Mouse (Mus musculus): ENCODE results near the gene Mier2. TPM values are rescaled to one million over a fixed set of nuclear protein-coding genes. Genes with fewer than 3 reads are reported as not detected.

Gene Mier2
- polyA plus RNA-seq, 1 experiment, result 215 TPM

DNA sequence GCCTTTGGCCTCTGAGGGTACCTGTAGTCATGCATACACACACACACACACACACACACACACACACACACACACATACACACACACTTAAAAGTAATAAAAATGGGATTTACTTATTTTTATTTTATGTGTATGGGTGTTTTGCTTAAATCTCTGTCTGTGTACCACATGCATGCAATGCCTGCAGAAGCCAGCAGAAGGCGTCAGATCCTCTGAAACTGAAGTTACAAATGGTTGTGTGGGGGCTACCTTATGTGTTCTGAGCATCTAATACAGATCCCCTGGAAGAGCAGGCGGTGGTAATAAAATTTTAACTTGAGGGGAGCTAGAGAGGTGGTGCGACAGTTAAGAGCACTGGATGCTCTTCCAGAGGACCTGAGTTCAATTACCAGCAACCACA, 26.9 kb downstream of the Mier2 start:
- no peak overlapping the region for H3K4me3 ChIP-seq (ENCODE audit: control insufficient read depth, insufficient read depth, low read length)
- DNase-seq, result no peak
- peaks cover 8% of the 10 kb centered on the region for H3K4me1 ChIP-seq (replicated peaks; ENCODE audit: control insufficient read depth, insufficient read depth, low read length)
- no peak overlapping the region for H3K27ac ChIP-seq (ENCODE audit: control insufficient read depth, insufficient read depth, low read length)
- TF ChIP-seq POLR2A (IDR thresholded peaks at IDR 0.05; ENCODE audit: control insufficient read depth, extremely low read depth, insufficient read depth, low read length, poor library complexity), result no peak
- no peak for TF ChIP-seq CTCF (IDR thresholded peaks at IDR 0.05; ENCODE audit: borderline replicate concordance, control insufficient read depth, extremely low read depth, insufficient read depth, low read length, poor library complexity)
- WGBS, result 91% methylated on average over 3 of the region's 3 CpGs
- no peaks in the 10 kb centered on the region for H3K36me3 ChIP-seq (ENCODE audit: control insufficient read depth, insufficient read depth, low read length)
- no peaks in the 10 kb centered on the region for H3K27me3 ChIP-seq (ENCODE audit: control insufficient read depth, insufficient read depth, low read length)

DNA sequence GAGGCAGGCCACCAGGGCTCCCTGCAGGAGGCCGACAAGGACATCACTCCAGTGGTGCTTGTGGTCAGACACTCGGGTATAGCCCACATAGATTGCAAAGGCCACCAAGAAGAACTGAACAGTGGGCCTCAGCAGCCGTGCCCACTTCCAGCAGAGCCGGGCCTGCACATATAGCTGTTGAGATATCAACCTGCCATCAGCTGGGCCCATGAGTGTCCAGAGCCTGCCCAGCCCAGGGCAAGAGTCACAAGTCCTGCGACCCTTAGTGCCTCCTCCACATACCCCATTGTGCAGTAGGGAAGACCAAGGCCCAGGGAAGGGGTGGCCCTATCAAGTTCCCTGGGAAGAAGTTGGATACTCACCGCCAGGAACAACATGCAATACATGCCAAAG, 27.6 kb downstream of the Mier2 start:
- no peaks in the 10 kb centered on the region for H3K27me3 ChIP-seq (ENCODE audit: control insufficient read depth, insufficient read depth, low read length)
- DNase-seq, result no peak
- peaks cover 2% of the 10 kb centered on the region; the same call in 1 of the 2 replicates for H3K4me1 ChIP-seq (replicated peaks; ENCODE audit: control insufficient read depth, insufficient read depth, low read length)
- WGBS, result 92% methylated on average over 6 of the region's 6 CpGs
- no peak overlapping the region for H3K4me3 ChIP-seq (ENCODE audit: control insufficient read depth, insufficient read depth, low read length)
- no peak overlapping the region for H3K27ac ChIP-seq (ENCODE audit: control insufficient read depth, insufficient read depth, low read length)
- no peak for TF ChIP-seq CTCF (IDR thresholded peaks at IDR 0.05; ENCODE audit: borderline replicate concordance, control insufficient read depth, extremely low read depth, insufficient read depth, low read length, poor library complexity)
- no peaks in the 10 kb centered on the region for H3K36me3 ChIP-seq (ENCODE audit: control insufficient read depth, insufficient read depth, low read length)

DNA sequence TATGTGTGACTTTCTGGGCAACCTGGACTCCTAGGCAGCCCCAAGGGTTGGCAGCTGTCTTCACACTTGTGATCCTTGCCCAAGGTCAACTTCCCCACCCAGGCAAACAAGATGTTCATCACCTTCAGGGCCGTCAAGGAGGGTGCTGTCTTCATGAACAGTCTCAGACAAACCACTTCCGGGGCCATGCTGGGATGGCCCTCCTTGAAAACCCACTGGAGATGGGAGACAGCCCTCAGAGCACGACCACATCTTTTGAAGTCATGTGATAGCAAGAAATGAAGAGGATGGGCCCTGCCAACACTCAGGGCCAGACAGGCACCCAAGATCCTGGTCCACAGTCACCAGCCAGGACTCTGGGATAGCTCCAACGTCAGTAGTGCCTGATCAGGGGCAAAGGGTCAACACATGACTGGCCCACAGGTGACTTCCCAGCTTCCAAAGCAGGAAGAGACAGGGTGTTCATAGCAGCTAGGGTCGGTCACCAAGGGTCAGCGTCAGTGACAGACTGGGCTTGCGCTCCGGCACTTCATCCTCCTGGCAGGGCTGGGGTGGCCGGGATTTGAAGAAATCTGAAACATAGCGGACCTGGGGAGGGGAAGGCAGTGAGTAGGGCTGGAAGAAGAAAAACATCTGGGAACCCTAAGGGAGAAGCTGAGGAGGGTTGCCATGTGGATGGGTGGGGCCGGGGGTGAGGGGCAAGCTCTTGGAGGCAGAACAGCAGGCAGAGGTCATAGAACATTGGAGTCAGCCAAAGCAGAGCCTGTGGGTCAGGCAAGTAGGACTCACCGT, 28.1 kb downstream of the Mier2 start:
- Histone ChIP-seq H3K27me3 (ENCODE audit: control insufficient read depth, insufficient read depth, low read length) (no peaks in the 10 kb centered on the region), H3K27ac (ENCODE audit: control insufficient read depth, insufficient read depth, low read length) (no peak overlapping the region), H3K4me3 (ENCODE audit: control insufficient read depth, insufficient read depth, low read length) (no peak overlapping the region), H3K36me3 (ENCODE audit: control insufficient read depth, insufficient read depth, low read length) (no peaks in the 10 kb centered on the region), H3K4me1 (replicated peaks; ENCODE audit: control insufficient read depth, insufficient read depth, low read length) (no peaks in the 10 kb centered on the region)
- DNase-seq, result no peak
- WGBS, result 92% methylated on average over 12 of the region's 12 CpGs
- TF ChIP-seq POLR2A (IDR thresholded peaks at IDR 0.05; ENCODE audit: control insufficient read depth, extremely low read depth, insufficient read depth, low read length, poor library complexity), result no peak
- TF ChIP-seq CTCF (IDR thresholded peaks at IDR 0.05; ENCODE audit: borderline replicate concordance, control insufficient read depth, extremely low read depth, insufficient read depth, low read length, poor library complexity), result no peak

DNA sequence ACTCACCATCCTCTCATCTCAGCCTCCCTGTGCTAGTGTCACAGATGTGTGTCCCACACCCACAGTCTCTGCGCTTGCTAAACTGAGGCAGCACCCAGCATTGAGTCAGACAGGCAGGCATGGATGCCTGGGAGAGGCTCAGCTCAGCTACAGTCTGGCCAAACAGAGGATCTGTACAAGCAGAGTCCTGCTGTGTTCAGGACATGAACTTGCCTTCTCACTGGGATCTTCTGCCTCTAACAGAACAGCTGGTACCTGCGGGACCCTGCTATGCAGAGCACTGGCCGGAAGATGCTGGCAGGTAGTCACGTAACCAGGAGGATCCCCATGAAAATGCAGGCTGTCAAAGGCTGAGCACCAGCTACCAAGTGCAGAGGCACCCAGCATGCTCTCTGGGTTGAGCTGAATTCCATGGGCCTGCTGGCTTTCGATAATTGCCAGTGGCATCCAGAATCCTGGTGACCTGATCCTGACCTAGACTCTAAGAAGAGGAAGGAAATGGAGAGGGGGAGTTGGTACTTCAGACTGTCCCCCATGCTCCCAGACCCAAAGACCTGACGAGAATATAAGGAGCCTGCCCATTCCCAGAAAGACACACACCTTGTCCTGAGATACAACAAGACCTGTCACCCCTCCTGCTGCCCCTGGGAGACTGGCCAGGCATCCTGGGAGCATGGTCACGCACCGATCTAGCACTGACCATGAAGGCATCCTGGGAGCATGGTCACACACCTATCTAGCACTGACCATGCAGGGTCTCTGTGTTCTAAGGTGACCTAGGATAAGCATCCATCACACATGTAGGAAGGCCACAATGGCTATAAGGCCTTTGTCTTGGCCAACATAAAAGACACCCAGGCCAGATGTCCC, 29.3 kb downstream of the Mier2 start:
- H3K4me3 ChIP-seq (ENCODE audit: control insufficient read depth, insufficient read depth, low read length), result no peak overlapping the region
- no peaks in the 10 kb centered on the region for H3K36me3 ChIP-seq (ENCODE audit: control insufficient read depth, insufficient read depth, low read length)
- H3K4me1 ChIP-seq (replicated peaks; ENCODE audit: control insufficient read depth, insufficient read depth, low read length), result no peaks in the 10 kb centered on the region
- no peak for DNase-seq
- WGBS, result 97% methylated on average over 8 of the region's 8 CpGs
- no peak for TF ChIP-seq CTCF (IDR thresholded peaks at IDR 0.05; ENCODE audit: borderline replicate concordance, control insufficient read depth, extremely low read depth, insufficient read depth, low read length, poor library complexity)
- no peak for TF ChIP-seq POLR2A (IDR thresholded peaks at IDR 0.05; ENCODE audit: control insufficient read depth, extremely low read depth, insufficient read depth, low read length, poor library complexity)
- H3K27me3 ChIP-seq (ENCODE audit: control insufficient read depth, insufficient read depth, low read length), result no peaks in the 10 kb centered on the region
- no peak overlapping the region for H3K27ac ChIP-seq (ENCODE audit: control insufficient read depth, insufficient read depth, low read length)

DNA sequence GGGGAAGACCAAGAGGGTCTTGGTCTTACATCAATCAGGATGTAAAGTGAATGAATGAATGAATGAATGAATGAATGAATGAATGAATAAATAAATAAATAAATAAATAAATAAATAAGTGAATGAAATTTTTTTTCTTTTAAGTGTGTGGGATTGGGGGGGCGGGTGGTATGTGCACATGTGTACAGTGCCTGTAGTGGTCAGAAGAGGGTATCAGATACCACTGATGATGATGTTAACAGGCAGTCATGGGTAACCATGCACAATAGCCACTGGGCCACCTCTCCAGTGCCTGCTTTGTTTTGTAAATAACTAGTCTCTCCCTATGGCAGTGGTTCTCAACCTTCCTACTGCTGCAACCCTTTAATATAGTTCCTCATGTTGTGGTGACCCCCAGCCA, 30.6 kb downstream of the Mier2 start:
- no peak overlapping the region for H3K27ac ChIP-seq (ENCODE audit: control insufficient read depth, insufficient read depth, low read length)
- no peaks in the 10 kb centered on the region for H3K36me3 ChIP-seq (ENCODE audit: control insufficient read depth, insufficient read depth, low read length)
- WGBS, result 96% methylated on average over 1 of the region's 1 CpGs
- no peak overlapping the region for H3K4me3 ChIP-seq (ENCODE audit: control insufficient read depth, insufficient read depth, low read length)
- TF ChIP-seq CTCF (IDR thresholded peaks at IDR 0.05; ENCODE audit: borderline replicate concordance, control insufficient read depth, extremely low read depth, insufficient read depth, low read length, poor library complexity), result no peak
- no peak for TF ChIP-seq POLR2A (IDR thresholded peaks at IDR 0.05; ENCODE audit: control insufficient read depth, extremely low read depth, insufficient read depth, low read length, poor library complexity)
- DNase-seq, result no peak
- no peaks in the 10 kb centered on the region for H3K4me1 ChIP-seq (replicated peaks; ENCODE audit: control insufficient read depth, insufficient read depth, low read length)
- no peaks in the 10 kb centered on the region for H3K27me3 ChIP-seq (ENCODE audit: control insufficient read depth, insufficient read depth, low read length)

DNA sequence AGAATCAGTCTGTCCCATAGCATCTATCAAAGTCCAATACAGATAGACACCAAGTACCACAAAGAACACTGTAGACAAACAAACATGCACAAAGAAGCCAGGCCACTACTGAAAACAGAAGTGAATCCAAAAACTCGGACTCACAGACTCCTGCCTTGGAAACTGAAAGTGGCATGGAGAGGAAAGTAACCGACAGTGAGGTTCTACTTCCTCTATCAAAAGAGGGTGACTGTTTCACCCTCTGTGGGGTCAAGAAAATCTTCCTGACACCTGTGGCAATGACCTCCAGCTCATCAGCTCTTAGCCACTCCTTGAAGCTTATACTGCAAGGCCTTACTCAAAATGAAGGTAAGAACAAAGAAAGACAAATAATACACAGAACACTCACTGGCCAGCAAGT, 48.3 kb downstream of the Mier2 start:
- WGBS, result 7% methylated on average over 2 of the region's 2 CpGs

More for the DNA sequence above, 48.3 kb downstream of the Mier2 start:
- TF ChIP-seq CTCF (IDR thresholded peaks at IDR 0.05; ENCODE audit: borderline replicate concordance, control insufficient read depth, extremely low read depth, insufficient read depth, low read length, poor library complexity) (no peak), POLR2A (IDR thresholded peaks at IDR 0.05; ENCODE audit: control insufficient read depth, extremely low read depth, insufficient read depth, low read length, poor library complexity) (no peak)
- Histone ChIP-seq H3K4me1 (replicated peaks; ENCODE audit: control insufficient read depth, insufficient read depth, low read length) (no peaks in the 10 kb centered on the region), H3K27me3 (ENCODE audit: control insufficient read depth, insufficient read depth, low read length) (no peaks in the 10 kb centered on the region), H3K4me3 (ENCODE audit: control insufficient read depth, insufficient read depth, low read length) (no peak overlapping the region), H3K27ac (ENCODE audit: control insufficient read depth, insufficient read depth, low read length) (no peak overlapping the region), H3K36me3 (ENCODE audit: control insufficient read depth, insufficient read depth, low read length) (no peaks in the 10 kb centered on the region)
- no peak for DNase-seq

Measured in thymus, adult 2 months (tissue).